Mouse (Mus musculus) spleen, adult 2 months (tissue): ENCODE data around the gene Vpreb3. TPM values are rescaled to one million over a fixed set of nuclear protein-coding genes. Genes with fewer than 3 reads are reported as not detected.

ENCODE experiments used
- DNase-seq, 2 experiments: peaks; one replicate each; pipeline versions ENCODE4 v3.0.0 to v3.0.0-alpha.2; 2012 to 2021; ENCODE audit warnings: low spot score in 2 of 2, low read depth in 1 of 2
- H3K27ac ChIP-seq: fragments of 200-500 bp; 2 replicates; pipeline ENCODE4 v1.5.1; 2012; ENCODE audit warnings: low read length, inconsistent platforms; ENCODE audit not compliant: insufficient read depth
- H3K27me3 ChIP-seq: fragments of 200-500 bp; 2 replicates; pipeline ENCODE4 v1.6.1; 2012; ENCODE audit warnings: mild to moderate bottlenecking, moderate library complexity, low read length, inconsistent platforms; ENCODE audit not compliant: control insufficient read depth, insufficient read depth
- H3K36me3 ChIP-seq: fragments of 200-500 bp; 2 replicates; pipeline ENCODE4 v1.6.1; 2012; ENCODE audit warnings: mild to moderate bottlenecking, low read length, inconsistent platforms; ENCODE audit not compliant: control insufficient read depth, insufficient read depth
- H3K4me1 ChIP-seq: fragments of 200-500 bp; 2 replicates; pipeline ENCODE4 v1.6.1; 2011; ENCODE audit warnings: inconsistent platforms; ENCODE audit not compliant: control insufficient read depth, insufficient read depth, insufficient read length
- H3K4me3 ChIP-seq: fragments of 200-500 bp; 2 replicates; pipeline ENCODE4 v1.5.1; 2011; ENCODE audit warnings: mild to moderate bottlenecking, inconsistent platforms; ENCODE audit not compliant: insufficient read depth, insufficient read length; ENCODE audit errors: extremely low read depth
- CTCF ChIP-seq: fragments of 200-500 bp; IDR thresholded peaks from 2 replicates; pipeline ENCODE4 v1.5.1; 2011; ENCODE audit warnings: mild to moderate bottlenecking, inconsistent platforms; ENCODE audit not compliant: insufficient read depth, insufficient read length, insufficient replicate concordance; ENCODE audit errors: extremely low read depth
- POLR2A ChIP-seq: fragments of 200-500 bp; IDR thresholded peaks from 2 replicates; pipeline ENCODE4 v1.6.1; 2011; ENCODE audit warnings: low read depth, low read length, inconsistent platforms
- WGBS: fragments of 180-500 bp; shearing (Covaris S2); methylation state at CpG from one replicate; pipeline ENCODE4 v1.1.7; 2018; 5-methylcytosine and 5-hydroxymethylcytosine counted together
- polyA plus RNA-seq: library from polyadenylated mRNA; depleted of rRNA; stranded (reverse); fragments of >200 nt; gene quantifications from 2 replicates; pipeline ENCODE4 v1.2.3, GENCODE M21; 2012

Gene Vpreb3
- polyA plus RNA-seq, 1 experiment: 178 TPM

- 28% methylated on average over 10 of the region's 10 CpGs for WGBS
- Histone ChIP-seq H3K4me1 (peaks cover 10% of the 10 kb centered on the region; the same call in 1 of the 2 replicates), H3K36me3 (no peaks in the 10 kb centered on the region), H3K27me3 (no peaks in the 10 kb centered on the region), H3K27ac (peak overlapping the region; percentile 54), H3K4me3 (no peak overlapping the region; the same call in 1 of the 2 replicates)
- TF ChIP-seq POLR2A: no peak
- no peak for TF ChIP-seq CTCF
- no peak for DNase-seq
Measured at GRCm38 (mm10) chr10:75937851-75938643, 4.8 kb upstream of the Vpreb3 start.

GRCm38 (mm10) chr10:75939481-75940234 is 3.2 kb upstream of the Vpreb3 start:
- 46% methylated on average over 9 of the region's 9 CpGs for WGBS
- Histone ChIP-seq H3K36me3 (no peaks in the 10 kb centered on the region), H3K27ac (peak overlapping the region; percentile 21; the same call in 1 of the 2 replicates), H3K27me3 (no peaks in the 10 kb centered on the region), H3K4me3 (0 out of 2 replicates have a peak overlapping the region, but pooled peaks have one; percentile 9), H3K4me1 (peaks cover 10% of the 10 kb centered on the region; the same call in 1 of the 2 replicates)
- TF ChIP-seq CTCF (no peak), POLR2A (no peak)
- no peak for DNase-seq

GRCm38 (mm10) chr10:75940520-75940919 is 2.3 kb upstream of the Vpreb3 start, which contains the start of gene Gm867:
TSS of gene Gm867 (minus strand) at chr10:75940672.
- no peak within 1 kb of the TSS for H3K4me3 ChIP-seq

GRCm38 (mm10) chr10:75941042-75941824 is 1.6 kb upstream of the Vpreb3 start:
- Histone ChIP-seq H3K4me3 (no peak overlapping the region), H3K27ac (no peak overlapping the region), H3K27me3 (no peaks in the 10 kb centered on the region), H3K4me1 (peaks cover 6% of the 10 kb centered on the region; the same call in 1 of the 2 replicates), H3K36me3 (no peaks in the 10 kb centered on the region)
- 94% methylated on average over 9 of the region's 9 CpGs for WGBS
- TF ChIP-seq CTCF (no peak), POLR2A (no peak)
- DNase-seq: no peak

More at GRCm38 (mm10) chr10:75940520-75940919, 2.3 kb upstream of the Vpreb3 start, which contains the start of gene Gm867:
- DNase-seq: no peak
- Histone ChIP-seq H3K36me3 (no peaks in the 10 kb centered on the region), H3K27ac (no peak within 1 kb of the TSS; the same call in 1 of the 2 replicates), H3K4me1 (peaks cover 7% of the 10 kb centered on the region; the same call in 1 of the 2 replicates), H3K27me3 (no peaks in the 10 kb centered on the region)
- no peak for TF ChIP-seq POLR2A
- TF ChIP-seq CTCF: no peak
- WGBS: 92% methylated on average over 5 of the region's 5 CpGs

GRCm38 (mm10) chr10:75944066-75944772 is 1.4 kb downstream of the Vpreb3 start:
- TF ChIP-seq CTCF: no peak
- no peak for TF ChIP-seq POLR2A
- Histone ChIP-seq H3K27me3 (no peaks in the 10 kb centered on the region), H3K4me3 (no peak overlapping the region), H3K36me3 (no peaks in the 10 kb centered on the region), H3K4me1 (peaks cover 8% of the 10 kb centered on the region; the same call in 1 of the 2 replicates), H3K27ac (no peak overlapping the region)
- no peak for DNase-seq
- WGBS: 73% methylated on average over 11 of the region's 11 CpGs

GRCm38 (mm10) chr10:75945213-75945612 is 2.4 kb downstream of the Vpreb3 start:
- Histone ChIP-seq H3K27ac (no peak overlapping the region), H3K27me3 (no peaks in the 10 kb centered on the region), H3K4me1 (peaks cover 6% of the 10 kb centered on the region; the same call in 1 of the 2 replicates), H3K4me3 (no peak overlapping the region), H3K36me3 (no peaks in the 10 kb centered on the region)
- DNase-seq: no peak
- no peak for TF ChIP-seq CTCF
- 92% methylated on average over 7 of the region's 7 CpGs for WGBS
